Mouse (Mus musculus): ENCODE measurements around the gene Erbb4. TPM values are rescaled to one million over a fixed set of nuclear protein-coding genes. Genes with fewer than 3 reads are reported as not detected.

Erbb4 gene
- polyA plus RNA-seq, 1 experiment: not detected

GRCm38 (mm10) chr1:68570924-68571323 lies 536.9 kb downstream of the Erbb4 start:
- H3K4me3 ChIP-seq (ENCODE audit: low read depth, low read length): no peak overlapping the region
- WGBS: 47% methylated on average over 1 of the region's 1 CpGs
- H3K27me3 ChIP-seq (ENCODE audit: control insufficient read depth, insufficient read depth, low read length): no peaks in the 10 kb centered on the region
- no peaks in the 10 kb centered on the region for H3K4me1 ChIP-seq (ENCODE audit: control insufficient read depth, insufficient read depth, insufficient read length, low read length)
- H3K27ac ChIP-seq (ENCODE audit: insufficient read depth, low read depth, low read length): no peak overlapping the region
- H3K36me3 ChIP-seq (ENCODE audit: control insufficient read depth, insufficient read depth, low read length): no peaks in the 10 kb centered on the region
- no peak for TF ChIP-seq POLR2A (IDR thresholded peaks at IDR 0.05; ENCODE audit: low read depth, low read length)
- TF ChIP-seq CTCF (IDR thresholded peaks at IDR 0.05; ENCODE audit: extremely low read depth, insufficient read length, insufficient replicate concordance, low read depth, low read length): no peak

GRCm38 (mm10) chr1:68542942-68543341 lies 564.9 kb downstream of the Erbb4 start:
- Histone ChIP-seq H3K27me3 (ENCODE audit: control insufficient read depth, insufficient read depth, low read length) (no peaks in the 10 kb centered on the region), H3K4me1 (ENCODE audit: control insufficient read depth, insufficient read depth, insufficient read length, low read length) (no peaks in the 10 kb centered on the region), H3K27ac (ENCODE audit: insufficient read depth, low read depth, low read length) (no peak overlapping the region), H3K36me3 (ENCODE audit: control insufficient read depth, insufficient read depth, low read length) (no peaks in the 10 kb centered on the region), H3K4me3 (ENCODE audit: low read depth, low read length) (no peak overlapping the region)
- TF ChIP-seq POLR2A (IDR thresholded peaks at IDR 0.05; ENCODE audit: low read depth, low read length): no peak
- no peak for TF ChIP-seq CTCF (IDR thresholded peaks at IDR 0.05; ENCODE audit: extremely low read depth, insufficient read length, insufficient replicate concordance, low read depth, low read length)
- WGBS: 27% methylated on average over 4 of the region's 4 CpGs

- Histone ChIP-seq H3K36me3 (ENCODE audit: control insufficient read depth, insufficient read depth, low read length) (no peaks in the 10 kb centered on the region), H3K4me1 (ENCODE audit: control insufficient read depth, insufficient read depth, insufficient read length, low read length) (no peaks in the 10 kb centered on the region), H3K27me3 (ENCODE audit: control insufficient read depth, insufficient read depth, low read length) (no peaks in the 10 kb centered on the region), H3K27ac (ENCODE audit: insufficient read depth, low read depth, low read length) (no peak overlapping the region), H3K4me3 (ENCODE audit: low read depth, low read length) (no peak overlapping the region)
- WGBS: 60% methylated on average over 2 of the region's 2 CpGs
- TF ChIP-seq POLR2A (IDR thresholded peaks at IDR 0.05; ENCODE audit: low read depth, low read length) (no peak), CTCF (IDR thresholded peaks at IDR 0.05; ENCODE audit: extremely low read depth, insufficient read length, insufficient replicate concordance, low read depth, low read length) (no peak)
Observed at GRCm38 (mm10) chr1:68517820-68518219, 590.0 kb downstream of the Erbb4 start.

- Histone ChIP-seq H3K4me1 (ENCODE audit: control insufficient read depth, insufficient read depth, insufficient read length, low read length) (no peaks in the 10 kb centered on the region), H3K27ac (ENCODE audit: insufficient read depth, low read depth, low read length) (no peak overlapping the region), H3K36me3 (ENCODE audit: control insufficient read depth, insufficient read depth, low read length) (no peaks in the 10 kb centered on the region), H3K4me3 (ENCODE audit: low read depth, low read length) (no peak overlapping the region), H3K27me3 (ENCODE audit: control insufficient read depth, insufficient read depth, low read length) (no peaks in the 10 kb centered on the region)
- WGBS: 70% methylated on average over 1 of the region's 1 CpGs
- TF ChIP-seq POLR2A (IDR thresholded peaks at IDR 0.05; ENCODE audit: low read depth, low read length): no peak
- TF ChIP-seq CTCF (IDR thresholded peaks at IDR 0.05; ENCODE audit: extremely low read depth, insufficient read length, insufficient replicate concordance, low read depth, low read length): no peak
Observed at GRCm38 (mm10) chr1:68503873-68504272, 604.0 kb downstream of the Erbb4 start.

GRCm38 (mm10) chr1:68501561-68501960 lies 606.3 kb downstream of the Erbb4 start:
- Histone ChIP-seq H3K4me3 (ENCODE audit: low read depth, low read length) (no peak overlapping the region), H3K36me3 (ENCODE audit: control insufficient read depth, insufficient read depth, low read length) (no peaks in the 10 kb centered on the region), H3K27ac (ENCODE audit: insufficient read depth, low read depth, low read length) (no peak overlapping the region), H3K27me3 (ENCODE audit: control insufficient read depth, insufficient read depth, low read length) (no peaks in the 10 kb centered on the region), H3K4me1 (ENCODE audit: control insufficient read depth, insufficient read depth, insufficient read length, low read length) (no peaks in the 10 kb centered on the region)
- TF ChIP-seq POLR2A (IDR thresholded peaks at IDR 0.05; ENCODE audit: low read depth, low read length) (no peak), CTCF (IDR thresholded peaks at IDR 0.05; ENCODE audit: extremely low read depth, insufficient read length, insufficient replicate concordance, low read depth, low read length) (no peak)
- 51% methylated on average over 4 of the region's 4 CpGs for WGBS

- H3K27ac ChIP-seq (ENCODE audit: insufficient read depth, low read depth, low read length): no peak overlapping the region
- H3K27me3 ChIP-seq (ENCODE audit: control insufficient read depth, insufficient read depth, low read length): no peaks in the 10 kb centered on the region
- no peak overlapping the region for H3K4me3 ChIP-seq (ENCODE audit: low read depth, low read length)
- TF ChIP-seq CTCF (IDR thresholded peaks at IDR 0.05; ENCODE audit: extremely low read depth, insufficient read length, insufficient replicate concordance, low read depth, low read length) (no peak), POLR2A (IDR thresholded peaks at IDR 0.05; ENCODE audit: low read depth, low read length) (no peak)
- H3K36me3 ChIP-seq (ENCODE audit: control insufficient read depth, insufficient read depth, low read length): no peaks in the 10 kb centered on the region
- H3K4me1 ChIP-seq (ENCODE audit: control insufficient read depth, insufficient read depth, insufficient read length, low read length): no peaks in the 10 kb centered on the region
Observed at GRCm38 (mm10) chr1:68466390-68466960, 641.4 kb downstream of the Erbb4 start.

GRCm38 (mm10) chr1:68451274-68451673 lies 656.6 kb downstream of the Erbb4 start:
- Histone ChIP-seq H3K36me3 (ENCODE audit: control insufficient read depth, insufficient read depth, low read length) (no peaks in the 10 kb centered on the region), H3K4me1 (ENCODE audit: control insufficient read depth, insufficient read depth, insufficient read length, low read length) (no peaks in the 10 kb centered on the region), H3K27ac (ENCODE audit: insufficient read depth, low read depth, low read length) (no peak overlapping the region), H3K4me3 (ENCODE audit: low read depth, low read length) (no peak overlapping the region), H3K27me3 (ENCODE audit: control insufficient read depth, insufficient read depth, low read length) (no peaks in the 10 kb centered on the region)
- TF ChIP-seq CTCF (IDR thresholded peaks at IDR 0.05; ENCODE audit: extremely low read depth, insufficient read length, insufficient replicate concordance, low read depth, low read length): no peak
- TF ChIP-seq POLR2A (IDR thresholded peaks at IDR 0.05; ENCODE audit: low read depth, low read length): no peak
- 90% methylated on average over 1 of the region's 1 CpGs for WGBS

Measured in small intestine, adult 2 months (tissue).